Mouse (Mus musculus): Measurements from ENCODE around the gene Hs3st1.

- TF ChIP-seq EP300 (IDR thresholded peaks at IDR 0.05; ENCODE audit: low read depth) (no peak), CTCF (IDR thresholded peaks at IDR 0.05; ENCODE audit: low read depth) (no peak)
Measured at GRCm38 (mm10) chr5:39594737-39595136, 160.5 kb downstream of the Hs3st1 start.
